9 mouse cellular contexts compared by ENCODE assay signal in genomic region chr11:53892716-53893416, GRCm38 (mm10). TPM values are rescaled to one million over a fixed set of nuclear protein-coding genes. Genes with fewer than 3 reads are reported as not detected.
DNase-seq lines count a peak whose midpoint lies in the region; ATAC-seq lines count a peak whose summit lies in the region.
"Had no signal": no experiment of that assay in that cellular context is flagged by ENCODE, and none has a peak within 500 bp of the region (broad histone marks: within the 10 kb centered on the region; RNA-seq: fewer than 3 reads in every experiment).

No protein-coding gene starts in this region.

- intact Hi-C loops in gastrocnemius, postnatal 36 days (cut with DNase I) = no loop called here

- H3K36me3 ChIP-seq in intestine, embryonic 16.5 days (ENCODE audit: control insufficient read depth, insufficient read depth, low read length) = no peaks in the 10 kb centered on the region
- H3K36me3 ChIP-seq: embryonic facial prominence, embryonic 12.5 days had no signal

- no peak overlapping the region for H3K4me3 ChIP-seq in intestine, embryonic 16.5 days (ENCODE audit: low read length)

- H3K4me1 ChIP-seq in intestine, embryonic 16.5 days (ENCODE audit: control insufficient read depth, insufficient read depth, low read length) = peaks cover 16% of the 10 kb centered on the region

- DNase-seq in B cell, adult 2 months = peak; percentile 39 to 54
- DNase-seq in Muller cell, postnatal 12 days (ENCODE audit: inconsistent ontology term) = peak; percentile 31
- DNase-seq in lung, postnatal 14 days = peak; percentile 26
- DNase-seq in thymus, adult 18-20 months = peak; percentile 28 to 57
- no peak for DNase-seq in gastrocnemius, postnatal 36 days
- DNase-seq in left cerebral cortex, adult 11 months (ENCODE audit: low spot score) = no peak

- H3K27ac ChIP-seq in intestine, embryonic 16.5 days (ENCODE audit: low read length) = peak overlapping the region; percentile 60; the same call in 1 of the 2 replicates

- no peak for ATAC-seq in intestine, embryonic 16.5 days
- ATAC-seq in cerebellum, adult (ENCODE audit: insufficient number of reproducible peaks, low FRiP score, low TSS enrichment) = no peak

- no peak overlapping the region for H3K9ac ChIP-seq in intestine, embryonic 16.5 days (ENCODE audit: low read depth, low read length)
- H3K9ac ChIP-seq: embryonic facial prominence, embryonic 12.5 days had no signal

- no peak overlapping the region for H3K4me2 ChIP-seq in intestine, embryonic 16.5 days (ENCODE audit: low read depth, low read length)

- no peaks in the 10 kb centered on the region for H3K9me3 ChIP-seq in intestine, embryonic 16.5 days (ENCODE audit: control insufficient read depth, low read length)
- H3K9me3 ChIP-seq: embryonic facial prominence, embryonic 12.5 days had no signal

- WGBS in intestine, embryonic 16.5 days = 50% methylated on average over 9 of the region's 9 CpGs

- H3K27me3 ChIP-seq in intestine, embryonic 16.5 days (replicated peaks; ENCODE audit: control insufficient read depth, insufficient read depth, low read length) = no peaks in the 10 kb centered on the region
- H3K27me3 ChIP-seq: embryonic facial prominence, embryonic 12.5 days had no signal

RNA-seq across cellular contexts. Expression of gene Slc22a5, which starts 1.4 kb away (rescaled TPM):
- polyA plus RNA-seq in intestine, embryonic 16.5 days (2015; fragmentation: Nextera tagmentation; extraction: Ambion mirVana) = 13.7 and 18.1 TPM in 2 replicates
- total RNA-seq in gastrocnemius, postnatal 36 days (2021) = 10 to 100 TPM in 1 of 2 experiments, 1 to 10 TPM in 1; 7.7 to 12.8 TPM

RNA-seq across cellular contexts. Expression of gene Gm12216, which starts 33.8 kb away (rescaled TPM):
- 1.7 and 2.4 TPM in 2 replicates for polyA plus RNA-seq in intestine, embryonic 16.5 days (2015; fragmentation: Nextera tagmentation; extraction: Ambion mirVana)
- total RNA-seq in gastrocnemius, postnatal 36 days (2021) = 1 to 10 TPM; 1.6 to 2.1 TPM

Comparison
In these comparisons a context has a peak if more than half of its experiments do, and no peak if none do; other contexts are left out.
1. DNase-seq: peak in B cell, adult 2 months (2 of 2), Muller cell, postnatal 12 days (single experiment), lung, postnatal 14 days (single experiment) and thymus, adult 18-20 months (2 of 2); none in gastrocnemius, postnatal 36 days (0 of 2) and left cerebral cortex, adult 11 months (single experiment).